Mouse (Mus musculus) intestine, postnatal 0 days (tissue): Measurements from ENCODE around the gene Mrpl4. TPM values are rescaled to one million over a fixed set of nuclear protein-coding genes. Genes with fewer than 3 reads are reported as not detected.
A peak's percentile ranks its signal among the peaks of the same experiment; 100 is the strongest.

Source experiments
- ATAC-seq: fragments of 200-750 bp; cut with Nextera tagmentation; 2 replicates; pipeline ENCODE4 v1.8.0; 2017; ENCODE audit warnings: mild to moderate bottlenecking, moderate TSS enrichment, moderate library complexity
- H3K27ac ChIP-seq: fragments of 300-500 bp; sonication (generic); 2 replicates; pipeline ENCODE4 v1.5.1; 2014; ENCODE audit warnings: mild to moderate bottlenecking, low read depth, low read length, moderate library complexity
- H3K27me3 ChIP-seq: fragments of 300-500 bp; sonication (generic); replicated peaks from 2 replicates; pipeline ENCODE4 v1.6.1; 2014; ENCODE audit warnings: low read length, mixed read lengths; ENCODE audit not compliant: control insufficient read depth, insufficient read depth
- H3K36me3 ChIP-seq: fragments of 300-500 bp; sonication (generic); 2 replicates; pipeline ENCODE4 v1.6.1; 2014; ENCODE audit warnings: mild to moderate bottlenecking, moderate library complexity; ENCODE audit not compliant: control insufficient read depth, insufficient read depth
- H3K4me1 ChIP-seq: fragments of 300-500 bp; sonication (generic); replicated peaks from 2 replicates; pipeline ENCODE4 v1.6.1; 2014; ENCODE audit warnings: antibody characterized with exemption, low read length, mixed read lengths; ENCODE audit not compliant: control insufficient read depth, insufficient read depth
- H3K4me2 ChIP-seq: fragments of 300-500 bp; sonication (generic); replicated peaks from 2 replicates; pipeline ENCODE4 v1.6.1; 2014; ENCODE audit warnings: low read depth, mild to moderate bottlenecking, moderate library complexity
- H3K4me3 ChIP-seq: fragments of 300-500 bp; sonication (generic); 2 replicates; pipeline ENCODE4 v1.5.1; 2014; ENCODE audit warnings: low read depth, low read length
- H3K9ac ChIP-seq: fragments of 300-500 bp; sonication (generic); 2 replicates; pipeline ENCODE4 v1.6.1; 2014; ENCODE audit warnings: mild to moderate bottlenecking, low read depth, low read length
- H3K9me3 ChIP-seq: fragments of 300-500 bp; sonication (generic); 2 replicates; pipeline ENCODE4 v1.6.1; 2016; ENCODE audit warnings: mixed run types; ENCODE audit not compliant: control insufficient read depth
- CTCF ChIP-seq: sonication (generic); IDR thresholded peaks from 2 replicates; pipeline ENCODE4 v1.5.1; 2016; ENCODE audit warnings: low read depth, mild to moderate bottlenecking, control low read depth, antibody characterized with exemption, moderate library complexity
- WGBS: fragments of 180-500 bp; shearing (Covaris S2); extraction: QIAGEN DNeasy Blood & Tissue Kit; methylation state at CpG from one replicate; pipeline ENCODE4 v1.1.7; 2014; 5-methylcytosine and 5-hydroxymethylcytosine counted together
- polyA plus RNA-seq: library from polyadenylated mRNA; unstranded; fragments of >200 nt; fragmentation: Nextera tagmentation; extraction: Ambion mirVana; gene quantifications from 2 replicates; pipeline ENCODE4 v1.2.1, GENCODE M21; 2015

Mrpl4 gene
- polyA plus RNA-seq, 1 experiment from 2014 or later = 113 TPM

GRCm38 (mm10) chr9:21011846-21012312 lies 9.3 kb downstream of the Mrpl4 start:
- Histone ChIP-seq H3K9me3 (no peaks in the 10 kb centered on the region), H3K36me3 (peaks cover 24% of the 10 kb centered on the region), H3K4me2 (no peak overlapping the region), H3K4me1 (no peaks in the 10 kb centered on the region), H3K27ac (no peak overlapping the region; the same call in 1 of the 2 replicates), H3K4me3 (no peak overlapping the region), H3K9ac (no peak overlapping the region), H3K27me3 (no peaks in the 10 kb centered on the region)
- TF ChIP-seq CTCF = no peak
- ATAC-seq = no peak
- 33% methylated on average over 5 of the region's 5 CpGs for WGBS

GRCm38 (mm10) chr9:21012368-21012767 lies 9.8 kb downstream of the Mrpl4 start:
- Histone ChIP-seq H3K9me3 (no peaks in the 10 kb centered on the region), H3K4me1 (no peaks in the 10 kb centered on the region), H3K27me3 (no peaks in the 10 kb centered on the region), H3K4me3 (no peak overlapping the region), H3K27ac (no peak overlapping the region), H3K36me3 (peaks cover 19% of the 10 kb centered on the region), H3K4me2 (no peak overlapping the region), H3K9ac (no peak overlapping the region)
- peak; percentile 45 for TF ChIP-seq CTCF
- WGBS = 48% methylated on average over 1 of the region's 1 CpGs
- no peak for ATAC-seq

- no peak for ATAC-seq
- Histone ChIP-seq H3K9me3 (no peaks in the 10 kb centered on the region), H3K4me3 (peak overlapping the region; percentile 45), H3K4me1 (no peaks in the 10 kb centered on the region), H3K36me3 (no peaks in the 10 kb centered on the region), H3K4me2 (peak overlapping the region; percentile 81), H3K9ac (no peak overlapping the region), H3K27ac (peak overlapping the region; percentile 36; the same call in 1 of the 2 replicates), H3K27me3 (no peaks in the 10 kb centered on the region)
- no peak for TF ChIP-seq CTCF
- 11% methylated on average over 23 of the region's 29 CpGs for WGBS
Observed at GRCm38 (mm10) chr9:21014691-21015570, 12.4 kb downstream of the Mrpl4 start.

GRCm38 (mm10) chr9:21015571-21016130 lies 13.1 kb downstream of the Mrpl4 start, which contains the start of gene Icam1:
Gene Icam1, plus strand, starts transcription at chr9:21015985.
- Histone ChIP-seq H3K27me3 (no peaks in the 10 kb centered on the region), H3K4me1 (no peaks in the 10 kb centered on the region), H3K4me2 (peak within 1 kb of the TSS; percentile 81), H3K4me3 (peak within 1 kb of the TSS; percentile 45), H3K27ac (peak within 1 kb of the TSS; percentile 36), H3K9ac (peak within 1 kb of the TSS; percentile 31; the same call in 1 of the 2 replicates), H3K36me3 (no peaks in the 10 kb centered on the region), H3K9me3 (no peaks in the 10 kb centered on the region)
- no peak for TF ChIP-seq CTCF
- under 1% methylated on average over 30 of the region's 30 CpGs for WGBS
- peak; percentile 83 for ATAC-seq

GRCm38 (mm10) chr9:21016331-21017176 lies 14.0 kb downstream of the Mrpl4 start:
- Histone ChIP-seq H3K27ac (no peak overlapping the region), H3K4me2 (peak overlapping the region; percentile 81), H3K9ac (no peak overlapping the region), H3K9me3 (no peaks in the 10 kb centered on the region), H3K27me3 (no peaks in the 10 kb centered on the region), H3K4me3 (peak overlapping the region; percentile 45), H3K4me1 (no peaks in the 10 kb centered on the region), H3K36me3 (no peaks in the 10 kb centered on the region)
- no peak for ATAC-seq
- TF ChIP-seq CTCF = no peak
- WGBS = 9% methylated on average over 17 of the region's 17 CpGs
